Mouse (Mus musculus) kidney, adult 2 months (tissue): Measurements from ENCODE around the gene Fbxo28.

Source experiments
- CTCF ChIP-seq: fragments of 200-500 bp; conservative IDR thresholded peaks from 2 replicates; pipeline ENCODE4 v1.5.1; 2011; ENCODE audit warnings: low read depth, mild to moderate bottlenecking, control low read depth, low read length, moderate library complexity, mixed read lengths; ENCODE audit not compliant: insufficient read depth, insufficient read length
- POLR2A ChIP-seq: fragments of 200-500 bp; IDR thresholded peaks from one replicate; pipeline ENCODE4 v1.6.1; 2011; ENCODE audit warnings: low read depth, low read length, control low read depth

DNA sequence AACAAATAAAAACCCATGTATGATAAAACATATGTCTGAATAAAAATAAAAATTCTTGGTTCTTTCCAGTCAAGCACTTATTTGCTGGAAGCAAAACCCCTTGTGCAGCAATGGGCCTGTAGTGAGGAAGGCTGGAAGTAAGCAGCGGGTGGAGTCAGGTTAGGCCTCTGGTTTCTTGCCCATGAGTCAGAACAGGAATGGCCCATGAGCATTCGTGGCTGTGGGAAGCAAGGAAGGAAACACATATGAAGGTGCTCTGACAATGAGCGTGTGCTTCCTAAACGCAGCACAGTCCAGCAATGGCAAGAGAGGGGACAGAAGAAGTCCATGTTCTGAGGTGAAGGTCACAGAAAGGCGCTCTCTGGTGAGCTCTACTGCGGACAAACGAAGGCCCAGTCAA, 16.9 kb downstream of the Fbxo28 start:
- TF ChIP-seq CTCF (no peak), POLR2A (no peak)
